Mouse (Mus musculus) neural tube, embryonic 11.5 days (tissue): ENCODE measurements around the gene Rad23a. TPM values are rescaled to one million over a fixed set of nuclear protein-coding genes. Genes with fewer than 3 reads are reported as not detected.

Experiments
- ATAC-seq: fragments of 200-750 bp; cut with Nextera tagmentation; 2 replicates; pipeline ENCODE4 v1.8.0; 2017; ENCODE audit warnings: moderate number of reproducible peaks, mild to moderate bottlenecking, moderate TSS enrichment, moderate library complexity; ENCODE audit not compliant: insufficient read depth, low FRiP score, low TSS enrichment
- DNase-seq: peaks from one replicate; pipeline ENCODE4 v3.0.0-alpha.2; 2015; ENCODE audit warnings: low spot score
- H3K27ac ChIP-seq: fragments of 300-500 bp; sonication (generic); 2 replicates; pipeline ENCODE4 v1.5.1; 2014; ENCODE audit warnings: low read depth, mild to moderate bottlenecking, low read length
- H3K27me3 ChIP-seq: fragments of 300-500 bp; sonication (generic); 2 replicates; pipeline ENCODE4 v1.6.1; 2014; ENCODE audit warnings: mild to moderate bottlenecking, low read length, mixed read lengths; ENCODE audit not compliant: control insufficient read depth, insufficient read depth
- H3K36me3 ChIP-seq: fragments of 300-500 bp; sonication (generic); 2 replicates; pipeline ENCODE4 v1.6.1; 2014; ENCODE audit warnings: mild to moderate bottlenecking, low read length, moderate library complexity, mixed read lengths; ENCODE audit not compliant: control insufficient read depth, insufficient read depth
- H3K4me1 ChIP-seq: fragments of 300-500 bp; sonication (generic); 2 replicates; pipeline ENCODE4 v1.6.1; 2014; ENCODE audit warnings: low read length, mixed read lengths; ENCODE audit not compliant: control insufficient read depth, insufficient read depth
- H3K4me2 ChIP-seq: fragments of 300-500 bp; sonication (generic); 2 replicates; pipeline ENCODE4 v1.6.1; 2014; ENCODE audit warnings: low read depth, mild to moderate bottlenecking, moderate library complexity
- H3K4me3 ChIP-seq: fragments of 300-500 bp; sonication (generic); 2 replicates; pipeline ENCODE4 v1.5.1; 2014; ENCODE audit warnings: low read depth, low read length
- H3K9ac ChIP-seq: fragments of 300-500 bp; sonication (generic); 2 replicates; pipeline ENCODE4 v1.6.1; 2014; ENCODE audit warnings: mild to moderate bottlenecking, low read length
- H3K9me3 ChIP-seq: fragments of 300-500 bp; sonication (generic); 2 replicates; pipeline ENCODE4 v1.6.1; 2016; ENCODE audit warnings: low read length; ENCODE audit not compliant: control insufficient read depth
- WGBS: fragments of 180-500 bp; shearing (Covaris S2); extraction: QIAGEN DNeasy Blood & Tissue Kit; methylation state at CpG from one replicate; pipeline ENCODE4 v1.1.7; 2014; 5-methylcytosine and 5-hydroxymethylcytosine counted together
- polyA plus RNA-seq: library from polyadenylated mRNA; unstranded; fragments of >200 nt; fragmentation: Nextera tagmentation; extraction: Ambion mirVana; gene quantifications from 2 replicates; pipeline ENCODE4 v1.2.1, GENCODE M21; 2014

The Rad23a gene
- polyA plus RNA-seq = 101 TPM in 2 replicates

GRCm38 (mm10) chr8:84840248-84840999 lies at the start of gene Rad23a:
TSS of gene Rad23a (minus strand) at chr8:84840665.
- DNase-seq = peak; percentile 93
- H3K4me3 ChIP-seq = peak within 1 kb of the TSS; percentile 92
- peak; percentile 92 for ATAC-seq
- H3K27me3 ChIP-seq = no peaks in the 10 kb centered on the region
- H3K4me1 ChIP-seq = peaks cover 19% of the 10 kb centered on the region; the same call in 1 of the 2 replicates
- H3K9me3 ChIP-seq = no peaks in the 10 kb centered on the region
- H3K36me3 ChIP-seq = peaks cover 34% of the 10 kb centered on the region
- H3K27ac ChIP-seq = peak within 1 kb of the TSS; percentile 87
- WGBS = under 1% methylated on average over 46 of the region's 55 CpGs
- peak within 1 kb of the TSS; percentile 58 for H3K4me2 ChIP-seq
- H3K9ac ChIP-seq = peak within 1 kb of the TSS; percentile 90

- no peak overlapping the region for H3K27ac ChIP-seq
- no peak overlapping the region for H3K4me2 ChIP-seq
- peaks cover 2% of the 10 kb centered on the region; the same call in 1 of the 2 replicates for H3K36me3 ChIP-seq
- no peak overlapping the region for H3K9ac ChIP-seq
- no peak for ATAC-seq
- no peaks in the 10 kb centered on the region for H3K9me3 ChIP-seq
- peaks cover 5% of the 10 kb centered on the region; the same call in 1 of the 2 replicates for H3K4me1 ChIP-seq
- no peak for DNase-seq
- WGBS = 100% methylated on average over 1 of the region's 1 CpGs
- no peak overlapping the region for H3K4me3 ChIP-seq
- no peaks in the 10 kb centered on the region for H3K27me3 ChIP-seq
Observed at GRCm38 (mm10) chr8:84889141-84889540, 48.7 kb upstream of the Rad23a start.

GRCm38 (mm10) chr8:84888280-84888679 lies 47.8 kb upstream of the Rad23a start:
- Histone ChIP-seq H3K4me1 (peaks cover 2% of the 10 kb centered on the region; the same call in 1 of the 2 replicates), H3K4me3 (no peak overlapping the region), H3K27me3 (no peaks in the 10 kb centered on the region), H3K4me2 (no peak overlapping the region), H3K36me3 (peaks cover 2% of the 10 kb centered on the region; the same call in 1 of the 2 replicates), H3K27ac (no peak overlapping the region), H3K9me3 (no peaks in the 10 kb centered on the region), H3K9ac (no peak overlapping the region)
- no peak for ATAC-seq
- no peak for DNase-seq
- 93% methylated on average over 3 of the region's 3 CpGs for WGBS

- H3K9me3 ChIP-seq = no peaks in the 10 kb centered on the region
- ATAC-seq (no peak), DNase-seq (no peak)
- no peak overlapping the region for H3K4me2 ChIP-seq
- no peak overlapping the region for H3K4me3 ChIP-seq
- H3K9ac ChIP-seq = no peak overlapping the region
- no peak overlapping the region for H3K27ac ChIP-seq
- peaks cover 2% of the 10 kb centered on the region; the same call in 1 of the 2 replicates for H3K36me3 ChIP-seq
- H3K4me1 ChIP-seq = no peaks in the 10 kb centered on the region
- H3K27me3 ChIP-seq = no peaks in the 10 kb centered on the region
- WGBS = 90% methylated on average over 4 of the region's 4 CpGs
Observed at GRCm38 (mm10) chr8:84884728-84885127, 44.3 kb upstream of the Rad23a start.

GRCm38 (mm10) chr8:84878915-84879314 lies 38.5 kb upstream of the Rad23a start:
- no peak overlapping the region for H3K4me3 ChIP-seq
- H3K4me1 ChIP-seq = no peaks in the 10 kb centered on the region
- DNase-seq (no peak), ATAC-seq (no peak)
- H3K27ac ChIP-seq = no peak overlapping the region
- no peak overlapping the region for H3K9ac ChIP-seq
- no peaks in the 10 kb centered on the region for H3K27me3 ChIP-seq
- no peak overlapping the region for H3K4me2 ChIP-seq
- H3K9me3 ChIP-seq = no peaks in the 10 kb centered on the region
- WGBS = 81% methylated on average over 1 of the region's 1 CpGs
- no peaks in the 10 kb centered on the region for H3K36me3 ChIP-seq

- H3K4me1 ChIP-seq = peaks cover 1% of the 10 kb centered on the region; the same call in 1 of the 2 replicates
Observed at GRCm38 (mm10) chr8:84877297-84878035, 37.0 kb upstream of the Rad23a start.

GRCm38 (mm10) chr8:84874339-84874738 lies 33.9 kb upstream of the Rad23a start:
- H3K36me3 ChIP-seq = no peaks in the 10 kb centered on the region
- no peak overlapping the region for H3K9ac ChIP-seq
- DNase-seq (no peak), ATAC-seq (no peak)
- H3K27me3 ChIP-seq = peaks cover 3% of the 10 kb centered on the region; the same call in 1 of the 2 replicates
- no peaks in the 10 kb centered on the region for H3K9me3 ChIP-seq
- 95% methylated on average over 3 of the region's 3 CpGs for WGBS
- H3K4me2 ChIP-seq = no peak overlapping the region
- no peak overlapping the region for H3K4me3 ChIP-seq
- peaks cover 8% of the 10 kb centered on the region for H3K4me1 ChIP-seq
- no peak overlapping the region for H3K27ac ChIP-seq

More at GRCm38 (mm10) chr8:84877297-84878035, 37.0 kb upstream of the Rad23a start:
- Histone ChIP-seq H3K4me3 (no peak overlapping the region), H3K36me3 (no peaks in the 10 kb centered on the region), H3K27ac (no peak overlapping the region), H3K9me3 (no peaks in the 10 kb centered on the region), H3K4me2 (no peak overlapping the region), H3K27me3 (peaks cover 2% of the 10 kb centered on the region; the same call in 1 of the 2 replicates), H3K9ac (no peak overlapping the region)
- 88% methylated on average over 3 of the region's 3 CpGs for WGBS
- ATAC-seq = no peak
- no peak for DNase-seq

- no peak overlapping the region for H3K4me3 ChIP-seq
- 69% methylated on average over 4 of the region's 4 CpGs for WGBS
Observed at GRCm38 (mm10) chr8:84873016-84873415, 32.6 kb upstream of the Rad23a start.

More at GRCm38 (mm10) chr8:84873016-84873415, 32.6 kb upstream of the Rad23a start:
- no peak overlapping the region; the same call in 1 of the 2 replicates for H3K9ac ChIP-seq
- H3K27ac ChIP-seq = no peak overlapping the region
- no peak for DNase-seq
- H3K27me3 ChIP-seq = peaks cover 3% of the 10 kb centered on the region; the same call in 1 of the 2 replicates
- H3K9me3 ChIP-seq = no peaks in the 10 kb centered on the region
- H3K4me2 ChIP-seq = peak overlapping the region; percentile 72
- H3K4me1 ChIP-seq = peaks cover 8% of the 10 kb centered on the region
- no peak for ATAC-seq
- H3K36me3 ChIP-seq = peaks cover 5% of the 10 kb centered on the region
